Comparison of ENCODE assay signal across 23 mouse cellular contexts in genomic region chr10:75070281-75070976, GRCm38 (mm10). TPM values are rescaled to one million over a fixed set of nuclear protein-coding genes. Genes with fewer than 3 reads are reported as not detected.
DNase-seq lines count a peak whose midpoint lies in the region; ATAC-seq and TF ChIP-seq lines count a peak whose summit lies in the region.
"Had no signal": no experiment of that assay in that cellular context is flagged by ENCODE, and none has a peak within 500 bp of the region (broad histone marks: within the 10 kb centered on the region; RNA-seq: fewer than 3 reads in every experiment).

No protein-coding gene starts in this region.

- 42% methylated on average over 11 of the region's 11 CpGs for WGBS in heart, embryonic 11.5 days (ENCODE audit: insufficient replicate concordance)
- 43% methylated on average over 11 of the region's 11 CpGs for WGBS in lung, embryonic 16.5 days

- H3K36me3 ChIP-seq in heart, embryonic 11.5 days (ENCODE audit: control insufficient read depth, insufficient read depth, low read length): no peaks in the 10 kb centered on the region
- no peaks in the 10 kb centered on the region for H3K36me3 ChIP-seq in lung, embryonic 16.5 days (ENCODE audit: control insufficient read depth, insufficient read depth, low read length)

- H3K4me1 ChIP-seq in heart, embryonic 11.5 days (ENCODE audit: control insufficient read depth, insufficient read depth, low read length): peaks cover 21% of the 10 kb centered on the region
- peaks cover 31% of the 10 kb centered on the region for H3K4me1 ChIP-seq in lung, embryonic 16.5 days (replicated peaks; ENCODE audit: control insufficient read depth, insufficient read depth, low read length)
- H3K4me1 ChIP-seq in embryonic fibroblast, embryonic 13.5 days (ENCODE audit: control insufficient read depth, insufficient read depth, low read length): peaks cover 14% of the 10 kb centered on the region

- no peak overlapping the region for H3K4me3 ChIP-seq in heart, embryonic 11.5 days (ENCODE audit: low read depth, low read length)
- H3K4me3 ChIP-seq in lung, embryonic 16.5 days (ENCODE audit: low read length): no peak overlapping the region
- no peak overlapping the region for H3K4me3 ChIP-seq in embryonic fibroblast, embryonic 13.5 days (ENCODE audit: insufficient read depth, low read length)
- H3K4me3 ChIP-seq: forebrain, embryonic 13.5 days had no signal

- H3K27ac ChIP-seq in heart, embryonic 11.5 days (ENCODE audit: low read depth, low read length): peak overlapping the region; percentile 36
- peak overlapping the region; percentile 43; the same call in 1 of the 2 replicates for H3K27ac ChIP-seq in lung, embryonic 16.5 days (ENCODE audit: low read length)
- peak overlapping the region; percentile 67 for H3K27ac ChIP-seq in embryonic fibroblast, embryonic 13.5 days (ENCODE audit: insufficient read depth, low read length)
- H3K27ac ChIP-seq: forebrain, embryonic 13.5 days; hindbrain, embryonic 14.5 days; kidney, postnatal 0 days had no signal

- no peaks in the 10 kb centered on the region for H3K27me3 ChIP-seq in heart, embryonic 11.5 days (ENCODE audit: control insufficient read depth, insufficient read depth, low read length)
- no peaks in the 10 kb centered on the region for H3K27me3 ChIP-seq in lung, embryonic 16.5 days (ENCODE audit: control insufficient read depth, insufficient read depth, low read depth, low read length)
- H3K27me3 ChIP-seq: forebrain, embryonic 13.5 days had no signal

- H3K9ac ChIP-seq in heart, embryonic 11.5 days (ENCODE audit: low read depth, low read length): no peak overlapping the region
- H3K9ac ChIP-seq in lung, embryonic 16.5 days (ENCODE audit: low read length): no peak overlapping the region
- H3K9ac ChIP-seq: forebrain, embryonic 13.5 days; hindbrain, embryonic 14.5 days; lung, embryonic 14.5 days had no signal

- no peak overlapping the region for H3K4me2 ChIP-seq in heart, embryonic 11.5 days
- no peak overlapping the region for H3K4me2 ChIP-seq in lung, embryonic 16.5 days (ENCODE audit: low read depth, low read length)
- H3K4me2 ChIP-seq: forebrain, embryonic 13.5 days; hindbrain, embryonic 14.5 days; midbrain, embryonic 11.5 days had no signal

- ATAC-seq in heart, embryonic 11.5 days (replicated peaks; ENCODE audit: insufficient number of reproducible peaks, low FRiP score, low TSS enrichment): no peak
- ATAC-seq in lung, embryonic 16.5 days (ENCODE audit: low read depth): no peak
- ATAC-seq: forebrain, embryonic 13.5 days; intestine, embryonic 16.5 days had no signal

- DNase-seq in heart, adult 11 months: no peak
- DNase-seq in lung, postnatal 10 days: no peak
- DNase-seq in Muller cell, postnatal 12 days (ENCODE audit: inconsistent ontology term): peak; percentile 78
- no peak for DNase-seq in layer of hippocampus, adult 8-10 months (ENCODE audit: low spot score in 2 of 2)
- no peak for DNase-seq in MN1 (ENCODE audit: low spot score)
- DNase-seq: cerebellum, adult 9-10 months; embryo, embryonic 11 days; lung, embryonic 14.5 days; right cerebral cortex, adult 18-20 months; spleen, adult 18-20 months; thymus, postnatal 4 days had no signal

- H3K9me3 ChIP-seq in heart, embryonic 11.5 days (replicated peaks; ENCODE audit: control insufficient read depth, low read length): no peaks in the 10 kb centered on the region
- no peaks in the 10 kb centered on the region for H3K9me3 ChIP-seq in lung, embryonic 16.5 days (ENCODE audit: control insufficient read depth, low read length)
- H3K9me3 ChIP-seq: forebrain, embryonic 13.5 days had no signal

- no peak for TF ChIP-seq CTCF in embryonic fibroblast, embryonic 13.5 days (IDR thresholded peaks at IDR 0.05; ENCODE audit: borderline replicate concordance, insufficient read depth, low read length)

- no peak for TF ChIP-seq POLR2A in embryonic fibroblast, embryonic 13.5 days (IDR thresholded peaks at IDR 0.05; ENCODE audit: low read depth, low read length)

RNA-seq across cellular contexts. Expression of gene Bcr, which starts 10.0 kb away (rescaled TPM):
- polyA plus RNA-seq in heart, embryonic 11.5 days (2014; fragmentation: Nextera tagmentation; extraction: Ambion mirVana): 26.5 and 31.1 TPM in 2 replicates
- 11.2 and 14.3 TPM in 2 replicates for polyA plus RNA-seq in lung, embryonic 16.5 days (2015; fragmentation: Nextera tagmentation; extraction: Ambion mirVana)
- 15.1 and 21.0 TPM in 2 replicates for polyA plus RNA-seq in embryonic fibroblast, embryonic 13.5 days (2011; ENCODE audit: insufficient read length, low read depth, missing spikeins)
- total RNA-seq in layer of hippocampus, adult 8-10 months (2022): 100 to 1,000 TPM in 2 of 4 experiments, 10 to 100 TPM in 2; 96.5 to 140 (median 115) TPM

RNA-seq across cellular contexts. Expression of gene Rab36, which starts 33.6 kb away (rescaled TPM):
- polyA plus RNA-seq in heart, embryonic 11.5 days (2014; fragmentation: Nextera tagmentation; extraction: Ambion mirVana): 4.1 and 5.2 TPM in 2 replicates
- polyA plus RNA-seq in lung, embryonic 16.5 days (2015; fragmentation: Nextera tagmentation; extraction: Ambion mirVana): 12.9 and 13.2 TPM in 2 replicates
- 3.9 and 5.8 TPM in 2 replicates for polyA plus RNA-seq in embryonic fibroblast, embryonic 13.5 days (2011; ENCODE audit: insufficient read length, low read depth, missing spikeins)
- 10 to 100 TPM; 30.0 to 35.7 (median 33.2) TPM for total RNA-seq in layer of hippocampus, adult 8-10 months (2022)

RNA-seq across cellular contexts. Expression of gene Rsph14, which starts 38.0 kb away (rescaled TPM):
- not detected in 2 replicates for polyA plus RNA-seq in heart, embryonic 11.5 days (2014; fragmentation: Nextera tagmentation; extraction: Ambion mirVana)
- 3.3 and 5.0 TPM in 2 replicates for polyA plus RNA-seq in lung, embryonic 16.5 days (2015; fragmentation: Nextera tagmentation; extraction: Ambion mirVana)
- polyA plus RNA-seq in embryonic fibroblast, embryonic 13.5 days (2011; ENCODE audit: insufficient read length, low read depth, missing spikeins): not detected in 2 replicates
- 1 to 10 TPM in 1 of 4 experiments, under 1 TPM in 2, not detected in 1; 0.31 to 1.4 (median 0.75) TPM for total RNA-seq in layer of hippocampus, adult 8-10 months (2022)
- total RNA-seq: neutrophil, adult 5-6 weeks had no signal
- polyA plus RNA-seq: C2C12; intestine, embryonic 16.5 days; kidney, postnatal 0 days; limb, embryonic 14.5 days; lung, embryonic 14.5 days; midbrain, embryonic 11.5 days; stomach, embryonic 16.5 days had no signal
